Mouse (Mus musculus): ENCODE measurements around the gene Mybph. TPM values are rescaled to one million over a fixed set of nuclear protein-coding genes. Genes with fewer than 3 reads are reported as not detected.

The Mybph gene
- not detected for polyA plus RNA-seq (2014; fragmentation: Illumina TruSeq; extraction: RNeasy Lipid Tissue Mini Kit (QIAGEN cat#74804); ENCODE audit: low read depth, low replicate concordance)

DNA sequence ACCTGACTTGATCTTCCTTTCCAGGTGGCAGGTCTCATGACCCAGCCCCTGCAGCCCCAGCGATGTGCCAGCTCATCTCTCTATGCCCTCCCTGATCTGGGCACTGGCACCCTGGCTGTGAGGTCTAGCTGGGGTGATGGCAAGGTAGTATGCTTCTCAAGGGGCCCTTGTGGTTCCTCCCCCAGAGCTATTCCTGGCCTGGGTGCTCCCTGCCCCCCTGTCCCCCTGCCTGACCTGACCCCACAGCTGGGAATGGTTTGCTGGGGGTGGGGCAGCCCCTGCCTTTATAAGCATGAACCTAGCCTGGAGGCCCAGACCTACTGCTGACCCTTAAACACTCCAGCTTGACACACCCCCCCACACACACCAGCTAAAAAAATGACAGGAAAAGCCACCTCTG lies at the start of gene Mybph:
Mybph (plus strand) TSS at position 323 of the 400 bp plus-strand sequence.

DNA sequence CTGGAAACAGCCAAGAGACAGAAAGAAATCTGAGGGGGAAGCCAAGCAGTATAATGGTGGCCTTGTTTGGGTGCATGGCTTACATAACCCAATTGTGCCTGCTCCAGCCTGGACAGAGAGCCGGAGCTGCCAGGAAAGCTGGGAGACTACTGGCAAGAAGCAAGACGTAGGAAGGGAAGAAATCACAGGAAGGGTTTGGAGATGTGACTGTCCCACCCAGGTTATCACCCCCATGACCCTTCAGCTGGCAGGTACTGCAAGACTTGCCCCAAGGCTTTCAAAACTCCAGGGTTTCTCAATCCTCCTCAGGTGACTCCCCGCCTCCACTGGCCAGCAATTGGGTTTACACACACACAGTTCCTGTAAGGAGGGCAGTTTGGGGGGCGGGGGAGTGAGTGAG lies 11.2 kb upstream of the Mybph start, which contains the start of gene Chil1:
Chil1 (plus strand) TSS at position 152 of the 400 bp plus-strand sequence.

DNA sequence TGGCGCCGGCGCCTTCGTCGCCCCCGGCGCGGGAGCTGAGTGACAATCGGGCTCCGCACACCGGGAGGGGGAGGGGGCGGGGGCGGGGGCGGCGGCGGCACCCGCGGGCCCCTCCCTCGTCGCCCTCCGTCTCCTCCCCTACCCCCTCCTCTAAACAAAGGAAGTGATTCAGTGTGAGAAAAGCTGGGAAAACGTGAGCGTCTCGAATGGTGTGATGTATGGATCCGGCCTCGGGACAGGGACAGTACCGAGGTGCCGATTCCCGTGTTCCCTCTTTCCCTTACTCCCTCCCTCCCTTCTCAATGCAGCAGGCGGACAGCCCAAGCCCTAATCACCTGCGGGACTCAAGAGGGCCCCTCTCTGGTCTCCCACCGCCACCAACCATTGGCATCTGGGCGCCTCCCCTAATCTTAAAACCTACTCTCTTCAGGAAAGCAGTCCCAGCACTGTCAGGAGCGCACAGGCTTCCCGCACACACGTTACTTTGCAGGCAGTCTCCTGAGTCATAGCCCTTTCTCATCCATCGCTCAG lies 42.2 kb downstream of the Mybph start, which contains the start of gene Adora1:
Adora1 (minus strand) TSS at position 41 of the 531 bp plus-strand sequence.

Other genes starting within 250 kb of the Mybph start
- 0.50 TPM for gene Fmod, start 156.2 kb upstream of the Mybph start, polyA plus RNA-seq (2014; fragmentation: Illumina TruSeq; extraction: RNeasy Lipid Tissue Mini Kit (QIAGEN cat#74804); ENCODE audit: low read depth, low replicate concordance)
- 15.9 TPM for gene Btg2, start 114.3 kb upstream of the Mybph start, polyA plus RNA-seq (2014; fragmentation: Illumina TruSeq; extraction: RNeasy Lipid Tissue Mini Kit (QIAGEN cat#74804); ENCODE audit: low read depth, low replicate concordance)
- gene Chit1, start 82.2 kb upstream of the Mybph start, polyA plus RNA-seq (2014; fragmentation: Illumina TruSeq; extraction: RNeasy Lipid Tissue Mini Kit (QIAGEN cat#74804); ENCODE audit: low read depth, low replicate concordance), result not detected
- gene Chil1, start 11.3 kb upstream of the Mybph start, polyA plus RNA-seq (2014; fragmentation: Illumina TruSeq; extraction: RNeasy Lipid Tissue Mini Kit (QIAGEN cat#74804); ENCODE audit: low read depth, low replicate concordance), result 0.45 TPM
- gene Adora1, start 42.0 kb downstream of the Mybph start, polyA plus RNA-seq (2014; fragmentation: Illumina TruSeq; extraction: RNeasy Lipid Tissue Mini Kit (QIAGEN cat#74804); ENCODE audit: low read depth, low replicate concordance), result 2.1 TPM
- gene Myog, start 96.5 kb downstream of the Mybph start, polyA plus RNA-seq (2014; fragmentation: Illumina TruSeq; extraction: RNeasy Lipid Tissue Mini Kit (QIAGEN cat#74804); ENCODE audit: low read depth, low replicate concordance), result not detected
- gene Ppfia4, start 139.5 kb downstream of the Mybph start, polyA plus RNA-seq (2014; fragmentation: Illumina TruSeq; extraction: RNeasy Lipid Tissue Mini Kit (QIAGEN cat#74804); ENCODE audit: low read depth, low replicate concordance), result not detected
- gene Tmem183a, start 168.5 kb downstream of the Mybph start, polyA plus RNA-seq (2014; fragmentation: Illumina TruSeq; extraction: RNeasy Lipid Tissue Mini Kit (QIAGEN cat#74804); ENCODE audit: low read depth, low replicate concordance), result 115 TPM
- gene 4933406M09Rik, start 192.5 kb downstream of the Mybph start, polyA plus RNA-seq (2014; fragmentation: Illumina TruSeq; extraction: RNeasy Lipid Tissue Mini Kit (QIAGEN cat#74804); ENCODE audit: low read depth, low replicate concordance), result not detected
- gene Cyb5r1, start 212.1 kb downstream of the Mybph start, polyA plus RNA-seq (2014; fragmentation: Illumina TruSeq; extraction: RNeasy Lipid Tissue Mini Kit (QIAGEN cat#74804); ENCODE audit: low read depth, low replicate concordance), result 5.2 TPM
- gene Adipor1, start 221.9 kb downstream of the Mybph start, polyA plus RNA-seq (2014; fragmentation: Illumina TruSeq; extraction: RNeasy Lipid Tissue Mini Kit (QIAGEN cat#74804); ENCODE audit: low read depth, low replicate concordance), result 31.7 TPM

All from liver, adult 10 weeks (tissue).